Mouse (Mus musculus): ENCODE measurements around the gene Naalad2. TPM values are rescaled to one million over a fixed set of nuclear protein-coding genes. Genes with fewer than 3 reads are reported as not detected.

Gene Naalad2
- polyA plus RNA-seq, 1 experiment from 2014 or later: 1.1 TPM

Other genes with a start within 250 kb of the Naalad2 start
- 121 and 128 TPM in 2 replicates for gene Chordc1, start 110.9 kb downstream of the Naalad2 start, polyA plus RNA-seq (2014; fragmentation: Nextera tagmentation; extraction: Ambion mirVana)
- not detected in 2 replicates for gene Ubtfl1, start 1.4 kb upstream of the Naalad2 start, polyA plus RNA-seq (2014; fragmentation: Nextera tagmentation; extraction: Ambion mirVana)
- 0.28 TPM in 1 of 2 replicates, not detected in the other for gene Mbd3l2, start 27.7 kb upstream of the Naalad2 start, polyA plus RNA-seq (2014; fragmentation: Nextera tagmentation; extraction: Ambion mirVana)
- 44.0 and 46.2 TPM in 2 replicates for gene Zfp558, start 75.3 kb upstream of the Naalad2 start, polyA plus RNA-seq (2014; fragmentation: Nextera tagmentation; extraction: Ambion mirVana)
- not detected in 2 replicates for gene Mbd3l1, start 75.4 kb upstream of the Naalad2 start, polyA plus RNA-seq (2014; fragmentation: Nextera tagmentation; extraction: Ambion mirVana)

Data from neural tube, embryonic 14.5 days (tissue).